Mouse (Mus musculus): ENCODE results near the gene Ncapd2. TPM values are rescaled to one million over a fixed set of nuclear protein-coding genes. Genes with fewer than 3 reads are reported as not detected.

Gene Ncapd2
- total and polyA plus RNA-seq, 3 experiments, result 79.6 to 301 (median 147) TPM

Other genes with a start within 250 kb of the Ncapd2 start
- 85.6 and 104 TPM in 2 replicates for gene Cops7a, start 226.2 kb downstream of the Ncapd2 start, total RNA-seq (2012; rRNA removed)
- gene Cops7a, start 226.2 kb downstream of the Ncapd2 start, total RNA-seq (2014; rRNA removed), result 62.8 and 73.2 TPM in 2 replicates
- 98.6 and 114 TPM in 2 replicates for gene Cops7a, start 226.2 kb downstream of the Ncapd2 start, polyA plus RNA-seq (2012; ENCODE audit: insufficient read length, low read depth)
- 0.08 TPM in 1 of 2 replicates, not detected in the other for gene Pianp, start 195.0 kb downstream of the Ncapd2 start, total RNA-seq (2012; rRNA removed)
- gene Pianp, start 195.0 kb downstream of the Ncapd2 start, total RNA-seq (2014; rRNA removed), result not detected in 2 replicates
- gene Pianp, start 195.0 kb downstream of the Ncapd2 start, polyA plus RNA-seq (2012; ENCODE audit: insufficient read length, low read depth), result not detected in 2 replicates
- 14.0 and 14.5 TPM in 2 replicates for gene Zfp384, start 182.6 kb downstream of the Ncapd2 start, total RNA-seq (2012; rRNA removed)
- gene Zfp384, start 182.6 kb downstream of the Ncapd2 start, total RNA-seq (2014; rRNA removed), result 14.9 and 17.0 TPM in 2 replicates
- gene Zfp384, start 182.6 kb downstream of the Ncapd2 start, polyA plus RNA-seq (2012; ENCODE audit: insufficient read length, low read depth), result 32.0 and 34.4 TPM in 2 replicates
- gene Ing4, start 151.9 kb downstream of the Ncapd2 start, total RNA-seq (2012; rRNA removed), result 23.8 and 27.3 TPM in 2 replicates
- gene Ing4, start 151.9 kb downstream of the Ncapd2 start, total RNA-seq (2014; rRNA removed), result 31.3 and 32.2 TPM in 2 replicates
- 21.3 and 25.1 TPM in 2 replicates for gene Ing4, start 151.9 kb downstream of the Ncapd2 start, polyA plus RNA-seq (2012; ENCODE audit: insufficient read length, low read depth)
- 3.1 and 3.3 TPM in 2 replicates for gene Acrbp, start 142.0 kb downstream of the Ncapd2 start, total RNA-seq (2012; rRNA removed)
- 1.1 and 1.7 TPM in 2 replicates for gene Acrbp, start 142.0 kb downstream of the Ncapd2 start, total RNA-seq (2014; rRNA removed)
- 4.0 and 4.9 TPM in 2 replicates for gene Acrbp, start 142.0 kb downstream of the Ncapd2 start, polyA plus RNA-seq (2012; ENCODE audit: insufficient read length, low read depth)
- 4.4 and 4.5 TPM in 2 replicates for gene Lpar5, start 123.8 kb downstream of the Ncapd2 start, total RNA-seq (2012; rRNA removed)
- gene Lpar5, start 123.8 kb downstream of the Ncapd2 start, total RNA-seq (2014; rRNA removed), result 3.3 and 4.8 TPM in 2 replicates
- 14.4 and 25.9 TPM in 2 replicates for gene Lpar5, start 123.8 kb downstream of the Ncapd2 start, polyA plus RNA-seq (2012; ENCODE audit: insufficient read length, low read depth)
- 165 and 174 TPM in 2 replicates for gene Chd4, start 95.7 kb downstream of the Ncapd2 start, total RNA-seq (2012; rRNA removed)
- 72.7 and 86.0 TPM in 2 replicates for gene Chd4, start 95.7 kb downstream of the Ncapd2 start, total RNA-seq (2014; rRNA removed)
- gene Chd4, start 95.7 kb downstream of the Ncapd2 start, polyA plus RNA-seq (2012; ENCODE audit: insufficient read length, low read depth), result 200 and 225 TPM in 2 replicates
- gene Nop2, start 59.8 kb downstream of the Ncapd2 start, total RNA-seq (2012; rRNA removed), result 128 and 188 TPM in 2 replicates
- 154 TPM in 2 replicates for gene Nop2, start 59.8 kb downstream of the Ncapd2 start, total RNA-seq (2014; rRNA removed)
- gene Nop2, start 59.8 kb downstream of the Ncapd2 start, polyA plus RNA-seq (2012; ENCODE audit: insufficient read length, low read depth), result 175 and 179 TPM in 2 replicates
- 6.7 and 7.6 TPM in 2 replicates for gene Iffo1, start 46.5 kb downstream of the Ncapd2 start, total RNA-seq (2012; rRNA removed)
- 3.3 and 4.0 TPM in 2 replicates for gene Iffo1, start 46.5 kb downstream of the Ncapd2 start, total RNA-seq (2014; rRNA removed)
- gene Iffo1, start 46.5 kb downstream of the Ncapd2 start, polyA plus RNA-seq (2012; ENCODE audit: insufficient read length, low read depth), result 7.0 and 8.2 TPM in 2 replicates
- gene Gapdh, start 25.2 kb downstream of the Ncapd2 start, total RNA-seq (2012; rRNA removed), result 2,085 and 2,925 TPM in 2 replicates
- gene Gapdh, start 25.2 kb downstream of the Ncapd2 start, total RNA-seq (2014; rRNA removed), result 1,576 and 2,268 TPM in 2 replicates
- 2,269 and 2,654 TPM in 2 replicates for gene Gapdh, start 25.2 kb downstream of the Ncapd2 start, polyA plus RNA-seq (2012; ENCODE audit: insufficient read length, low read depth)
- 120 and 153 TPM in 2 replicates for gene Mrpl51, start 100 bp upstream of the Ncapd2 start, total RNA-seq (2012; rRNA removed)
- 152 and 184 TPM in 2 replicates for gene Mrpl51, start 100 bp upstream of the Ncapd2 start, total RNA-seq (2014; rRNA removed)
- 161 and 171 TPM in 2 replicates for gene Mrpl51, start 100 bp upstream of the Ncapd2 start, polyA plus RNA-seq (2012; ENCODE audit: insufficient read length, low read depth)
- 2.3 and 3.1 TPM in 2 replicates for gene Vamp1, start 23.9 kb upstream of the Ncapd2 start, total RNA-seq (2012; rRNA removed)
- gene Vamp1, start 23.9 kb upstream of the Ncapd2 start, total RNA-seq (2014; rRNA removed), result 1.9 and 2.4 TPM in 2 replicates
- 3.7 and 4.6 TPM in 2 replicates for gene Vamp1, start 23.9 kb upstream of the Ncapd2 start, polyA plus RNA-seq (2012; ENCODE audit: insufficient read length, low read depth)
- 16.9 and 17.7 TPM in 2 replicates for gene Tapbpl, start 40.2 kb upstream of the Ncapd2 start, total RNA-seq (2012; rRNA removed)
- 13.7 and 16.7 TPM in 2 replicates for gene Tapbpl, start 40.2 kb upstream of the Ncapd2 start, total RNA-seq (2014; rRNA removed)
- 19.4 and 20.9 TPM in 2 replicates for gene Tapbpl, start 40.2 kb upstream of the Ncapd2 start, polyA plus RNA-seq (2012; ENCODE audit: insufficient read length, low read depth)
- not detected in 2 replicates for gene Cd27, start 45.3 kb upstream of the Ncapd2 start, total RNA-seq (2012; rRNA removed)
- gene Cd27, start 45.3 kb upstream of the Ncapd2 start, total RNA-seq (2014; rRNA removed), result not detected in 2 replicates
- gene Cd27, start 45.3 kb upstream of the Ncapd2 start, polyA plus RNA-seq (2012; ENCODE audit: insufficient read length, low read depth), result 0.54 TPM in 1 of 2 replicates, not detected in the other
- not detected in 2 replicates for gene Tuba3a, start 94.3 kb upstream of the Ncapd2 start, total RNA-seq (2012; rRNA removed)
- not detected in 2 replicates for gene Tuba3a, start 94.3 kb upstream of the Ncapd2 start, total RNA-seq (2014; rRNA removed)
- not detected in 2 replicates for gene Tuba3a, start 94.3 kb upstream of the Ncapd2 start, polyA plus RNA-seq (2012; ENCODE audit: insufficient read length, low read depth)
- gene Ltbr, start 122.2 kb upstream of the Ncapd2 start, total RNA-seq (2012; rRNA removed), result not detected in 2 replicates
- not detected in 2 replicates for gene Ltbr, start 122.2 kb upstream of the Ncapd2 start, total RNA-seq (2014; rRNA removed)
- gene Ltbr, start 122.2 kb upstream of the Ncapd2 start, polyA plus RNA-seq (2012; ENCODE audit: insufficient read length, low read depth), result not detected in 2 replicates
- not detected in 2 replicates for gene Scnn1a, start 129.0 kb upstream of the Ncapd2 start, total RNA-seq (2012; rRNA removed)
- not detected in 2 replicates for gene Scnn1a, start 129.0 kb upstream of the Ncapd2 start, total RNA-seq (2014; rRNA removed)
- not detected in 2 replicates for gene Scnn1a, start 129.0 kb upstream of the Ncapd2 start, polyA plus RNA-seq (2012; ENCODE audit: insufficient read length, low read depth)
- gene Tnfrsf1a, start 157.7 kb upstream of the Ncapd2 start, total RNA-seq (2012; rRNA removed), result 0.13 and 0.21 TPM in 2 replicates
- gene Tnfrsf1a, start 157.7 kb upstream of the Ncapd2 start, total RNA-seq (2014; rRNA removed), result not detected in 2 replicates
- gene Tnfrsf1a, start 157.7 kb upstream of the Ncapd2 start, polyA plus RNA-seq (2012; ENCODE audit: insufficient read length, low read depth), result not detected in 2 replicates
- gene Plekhg6, start 189.1 kb upstream of the Ncapd2 start, total RNA-seq (2012; rRNA removed), result not detected in 2 replicates
- not detected in 2 replicates for gene Plekhg6, start 189.1 kb upstream of the Ncapd2 start, total RNA-seq (2014; rRNA removed)
- gene Plekhg6, start 189.1 kb upstream of the Ncapd2 start, polyA plus RNA-seq (2012; ENCODE audit: insufficient read length, low read depth), result not detected in 2 replicates

Data from CH12.LX (cell line).